ENCODE assay signal across 9 mouse cellular contexts in the genomic region with DNA sequence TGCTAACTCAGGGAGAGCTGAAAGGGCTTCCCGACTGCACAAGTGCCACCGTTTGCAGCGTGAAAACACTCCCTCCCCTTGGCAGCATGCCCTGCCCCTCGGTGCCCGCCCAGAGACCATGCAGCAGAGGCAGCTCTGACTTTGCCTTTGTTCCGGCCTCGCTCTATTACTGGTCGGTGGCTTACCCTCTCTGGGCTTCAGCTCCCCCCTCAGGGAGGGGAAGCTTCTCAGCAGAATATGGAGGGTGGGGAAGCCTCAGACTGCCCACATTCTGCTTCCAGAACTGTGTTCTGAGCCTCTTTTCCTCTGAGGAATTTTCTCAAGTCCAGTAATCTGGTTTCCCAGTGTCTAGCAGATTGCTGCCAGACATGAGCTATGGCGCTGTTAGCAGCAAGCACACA. TPM values are rescaled to one million over a fixed set of nuclear protein-coding genes. Genes with fewer than 3 reads are reported as not detected.
DNase-seq lines count a peak whose midpoint lies in the region; ATAC-seq and TF ChIP-seq lines count a peak whose summit lies in the region.
"Had no signal": no experiment of that assay in that cellular context is flagged by ENCODE, and none has a peak within 500 bp of the region (broad histone marks: within the 10 kb centered on the region; RNA-seq: fewer than 3 reads in every experiment).

No protein-coding gene starts in this region.

- H3K4me1 ChIP-seq in hindbrain, embryonic 15.5 days (replicated peaks) = no peaks in the 10 kb centered on the region
- H3K4me1 ChIP-seq: neural tube, embryonic 12.5 days had no signal

- intact Hi-C loops in left cerebral cortex, postnatal 36 days (cut with DNase I) = loop anchor here (5.0 kb wide), 1 partner anchor 41 kb away; no protein-coding TSS in a partner anchor

- ATAC-seq in hindbrain, embryonic 15.5 days (ENCODE audit: low FRiP score, low read depth) = peak; percentile 82

- H3K36me3 ChIP-seq in hindbrain, embryonic 15.5 days = peaks cover 57% of the 10 kb centered on the region

- H3K27me3 ChIP-seq in hindbrain, embryonic 15.5 days = no peaks in the 10 kb centered on the region
- H3K27me3 ChIP-seq: neural tube, embryonic 12.5 days had no signal

- no peaks in the 10 kb centered on the region for H3K9me3 ChIP-seq in hindbrain, embryonic 15.5 days
- H3K9me3 ChIP-seq: neural tube, embryonic 12.5 days had no signal

- no peak overlapping the region for H3K4me3 ChIP-seq in layer of hippocampus, adult 2 months
- H3K4me3 ChIP-seq in hindbrain, embryonic 15.5 days = no peak overlapping the region
- H3K4me3 ChIP-seq: neural tube, embryonic 12.5 days had no signal

- DNase-seq in layer of hippocampus, adult 2 months (ENCODE audit: low spot score in 2 of 2) = peak; percentile 54 to 67
- DNase-seq in layer of hippocampus, adult 9-11 months = no peak
- DNase-seq in adrenal gland, postnatal 4 days (ENCODE audit: low spot score in 2 of 2) = peak; percentile 34 to 44
- DNase-seq in gastrocnemius, postnatal 10 days = peak; percentile 77
- peak; percentile 48 for DNase-seq in left cerebral cortex, postnatal 36 days (ENCODE audit: low spot score in 2 of 2)
- DNase-seq in ovary, postnatal 10 days (ENCODE audit: low spot score) = peak; percentile 41
- DNase-seq in thymus, postnatal 4 days = no peak

- WGBS in hindbrain, embryonic 15.5 days = 39% methylated on average over 9 of the region's 9 CpGs

- no peak overlapping the region for H3K9ac ChIP-seq in hindbrain, embryonic 15.5 days
- H3K9ac ChIP-seq: neural tube, embryonic 12.5 days had no signal

- H3K27ac ChIP-seq in layer of hippocampus, adult 2 months = peak overlapping the region; percentile 79
- peak overlapping the region; percentile 56 for H3K27ac ChIP-seq in hindbrain, embryonic 15.5 days (replicated peaks)
- H3K27ac ChIP-seq: neural tube, embryonic 12.5 days had no signal

- no peak overlapping the region for H3K4me2 ChIP-seq in hindbrain, embryonic 15.5 days
- H3K4me2 ChIP-seq: neural tube, embryonic 12.5 days had no signal

- peak; percentile 41 for TF ChIP-seq CTCF in layer of hippocampus, adult 2 months (conservative IDR thresholded peaks at IDR 0.05)

RNA-seq across cellular contexts. Expression of a gene that starts 36.3 kb away (rescaled TPM):
- total RNA-seq in layer of hippocampus, adult 2 months (2021) = 1 to 10 TPM in 1 of 2 experiments, under 1 TPM in 1; 0.83 to 1.5 TPM
- not detected for total RNA-seq in adrenal gland, postnatal 4 days (2021)
- not detected for total RNA-seq in gastrocnemius, postnatal 10 days (2021)
- polyA plus RNA-seq in hindbrain, embryonic 15.5 days (2015; fragmentation: Nextera tagmentation; extraction: Ambion mirVana) = 0.35 and 0.50 TPM in 2 replicates
- total RNA-seq in left cerebral cortex, postnatal 36 days (2021) = under 1 TPM in 1 of 2 experiments, not detected in 1; 0.25 TPM

RNA-seq across cellular contexts. Expression of a gene that starts 44.6 kb away (rescaled TPM):
- total RNA-seq in layer of hippocampus, adult 2 months (2021) = 100 to 1,000 TPM; 360 to 361 TPM
- total RNA-seq in adrenal gland, postnatal 4 days (2021) = 10 to 100 TPM; 31.7 to 32.5 TPM
- 10 to 100 TPM; 57.0 to 59.6 TPM for total RNA-seq in gastrocnemius, postnatal 10 days (2021)
- 18.8 and 20.8 TPM in 2 replicates for polyA plus RNA-seq in hindbrain, embryonic 15.5 days (2015; fragmentation: Nextera tagmentation; extraction: Ambion mirVana)
- total RNA-seq in left cerebral cortex, postnatal 36 days (2021) = 100 to 1,000 TPM; 299 to 314 TPM

RNA-seq across cellular contexts. Expression of a gene that starts 55.2 kb away (rescaled TPM):
- 10 to 100 TPM; 17.5 to 22.2 TPM for total RNA-seq in layer of hippocampus, adult 2 months (2021)
- total RNA-seq in adrenal gland, postnatal 4 days (2021) = 10 to 100 TPM; 13.0 to 15.2 TPM
- 1 to 10 TPM; 2.3 to 3.0 TPM for total RNA-seq in gastrocnemius, postnatal 10 days (2021)
- polyA plus RNA-seq in hindbrain, embryonic 15.5 days (2015; fragmentation: Nextera tagmentation; extraction: Ambion mirVana) = 11.5 and 14.5 TPM in 2 replicates
- 10 to 100 TPM; 12.9 to 18.3 TPM for total RNA-seq in left cerebral cortex, postnatal 36 days (2021)

Comparison
In these comparisons a context has a peak if more than half of its experiments do, and no peak if none do; other contexts are left out.
1. DNase-seq: peak in layer of hippocampus, adult 2 months (2 of 2), adrenal gland, postnatal 4 days (2 of 2), gastrocnemius, postnatal 10 days (single experiment), left cerebral cortex, postnatal 36 days (2 of 2) and ovary, postnatal 10 days (single experiment); none in layer of hippocampus, adult 9-11 months (single experiment) and thymus, postnatal 4 days (single experiment).
2. RNA of a gene that starts 44.6 kb away (total RNA-seq): 360 to 361 TPM in layer of hippocampus, adult 2 months and 299 to 314 TPM in left cerebral cortex, postnatal 36 days; 57.0 to 59.6 TPM in gastrocnemius, postnatal 10 days and 31.7 to 32.5 TPM in adrenal gland, postnatal 4 days; every median in the first group is over 4 times any median in the second.